Mouse (Mus musculus) limb, embryonic 11.5 days (tissue): ENCODE measurements around the gene Dicer1. TPM values are rescaled to one million over a fixed set of nuclear protein-coding genes. Genes with fewer than 3 reads are reported as not detected.

Source experiments
- ATAC-seq: fragments of 200-750 bp; cut with Nextera tagmentation; 2 replicates; pipeline ENCODE4 v1.8.0; 2017; ENCODE audit warnings: low read depth; ENCODE audit not compliant: insufficient number of reproducible peaks, low FRiP score, low TSS enrichment
- DNase-seq: peaks from one replicate; pipeline ENCODE4 v3.0.0-alpha.2; 2015; ENCODE audit warnings: low spot score
- H3K27ac ChIP-seq: fragments of 300-500 bp; sonication (generic); replicated peaks from 2 replicates; pipeline ENCODE4 v1.5.1; 2014; ENCODE audit warnings: low read depth, mild to moderate bottlenecking, low read length
- H3K27me3 ChIP-seq: fragments of 300-500 bp; sonication (generic); 2 replicates; pipeline ENCODE4 v1.6.1; 2014; ENCODE audit warnings: mild to moderate bottlenecking, low read length, mixed read lengths; ENCODE audit not compliant: control insufficient read depth, insufficient read depth
- H3K36me3 ChIP-seq: fragments of 300-500 bp; sonication (generic); 2 replicates; pipeline ENCODE4 v1.6.1; 2014; ENCODE audit warnings: mild to moderate bottlenecking, low read length, moderate library complexity, mixed read lengths; ENCODE audit not compliant: control insufficient read depth, insufficient read depth
- H3K4me1 ChIP-seq: fragments of 300-500 bp; sonication (generic); 2 replicates; pipeline ENCODE4 v1.6.1; 2014; ENCODE audit warnings: low read length, mixed read lengths; ENCODE audit not compliant: control insufficient read depth, insufficient read depth
- H3K4me2 ChIP-seq: fragments of 300-500 bp; sonication (generic); 2 replicates; pipeline ENCODE4 v1.6.1; 2014; ENCODE audit warnings: low read depth, mild to moderate bottlenecking, moderate library complexity; ENCODE audit not compliant: severe bottlenecking
- H3K4me3 ChIP-seq: fragments of 300-500 bp; sonication (generic); 2 replicates; pipeline ENCODE4 v1.5.1; 2014; ENCODE audit warnings: low read depth, low read length
- H3K9ac ChIP-seq: fragments of 300-500 bp; sonication (generic); 2 replicates; pipeline ENCODE4 v1.6.1; 2014; ENCODE audit warnings: mild to moderate bottlenecking, low read length
- H3K9me3 ChIP-seq: fragments of 300-500 bp; sonication (generic); 2 replicates; pipeline ENCODE4 v1.6.1; 2016; ENCODE audit warnings: low read length; ENCODE audit not compliant: control insufficient read depth
- WGBS: fragments of 180-500 bp; shearing (Covaris S2); extraction: QIAGEN DNeasy Blood & Tissue Kit; methylation state at CpG from one replicate; pipeline ENCODE4 v1.1.7; 2014; 5-methylcytosine and 5-hydroxymethylcytosine counted together
- polyA plus RNA-seq: library from polyadenylated mRNA; unstranded; fragments of >200 nt; fragmentation: Nextera tagmentation; extraction: Ambion mirVana; gene quantifications from 2 replicates; pipeline ENCODE4 v1.2.1, GENCODE M21; 2014

The Dicer1 gene
- polyA plus RNA-seq, 1 experiment from 2014 or later: 38.7 TPM

- peak; percentile 71 for DNase-seq
- H3K27me3 ChIP-seq: no peaks in the 10 kb centered on the region
- no peak overlapping the region for H3K9ac ChIP-seq
- peaks cover 25% of the 10 kb centered on the region for H3K4me1 ChIP-seq
- H3K36me3 ChIP-seq: no peaks in the 10 kb centered on the region
- 21% methylated on average over 26 of the region's 26 CpGs for WGBS
- peak; percentile 59 for ATAC-seq
- no peaks in the 10 kb centered on the region for H3K9me3 ChIP-seq
- H3K4me3 ChIP-seq: no peak overlapping the region
- H3K27ac ChIP-seq: no peak overlapping the region
- H3K4me2 ChIP-seq: peak overlapping the region; percentile 31; the same call in 1 of the 2 replicates
Observed at GRCm38 (mm10) chr12:104679121-104679818, 72.5 kb downstream of the Dicer1 start.

- DNase-seq: no peak
- H3K4me2 ChIP-seq: peak overlapping the region; percentile 31; the same call in 1 of the 2 replicates
- H3K4me1 ChIP-seq: peaks cover 25% of the 10 kb centered on the region
- no peaks in the 10 kb centered on the region for H3K27me3 ChIP-seq
- no peak overlapping the region for H3K9ac ChIP-seq
- H3K4me3 ChIP-seq: no peak overlapping the region
- H3K27ac ChIP-seq: no peak overlapping the region
- ATAC-seq: no peak
- H3K36me3 ChIP-seq: no peaks in the 10 kb centered on the region
- no peaks in the 10 kb centered on the region for H3K9me3 ChIP-seq
- 42% methylated on average over 9 of the region's 14 CpGs for WGBS
Observed at GRCm38 (mm10) chr12:104678462-104678861, 73.3 kb downstream of the Dicer1 start.

GRCm38 (mm10) chr12:104677371-104677924 is 74.3 kb downstream of the Dicer1 start:
- no peaks in the 10 kb centered on the region for H3K36me3 ChIP-seq
- DNase-seq: no peak
- peaks cover 25% of the 10 kb centered on the region for H3K4me1 ChIP-seq
- H3K4me3 ChIP-seq: no peak overlapping the region
- no peaks in the 10 kb centered on the region for H3K9me3 ChIP-seq
- no peak overlapping the region for H3K4me2 ChIP-seq
- H3K27me3 ChIP-seq: no peaks in the 10 kb centered on the region
- H3K27ac ChIP-seq: no peak overlapping the region
- H3K9ac ChIP-seq: no peak overlapping the region
- no peak for ATAC-seq
- WGBS: 88% methylated on average over 9 of the region's 9 CpGs

GRCm38 (mm10) chr12:104676535-104677370 is 75.0 kb downstream of the Dicer1 start:
- ATAC-seq (no peak), DNase-seq (no peak)
- 69% methylated on average over 13 of the region's 13 CpGs for WGBS
- H3K36me3 ChIP-seq: no peaks in the 10 kb centered on the region
- H3K4me2 ChIP-seq: no peak overlapping the region
- no peak overlapping the region for H3K9ac ChIP-seq
- H3K27me3 ChIP-seq: no peaks in the 10 kb centered on the region
- no peak overlapping the region for H3K4me3 ChIP-seq
- peaks cover 25% of the 10 kb centered on the region for H3K4me1 ChIP-seq
- H3K27ac ChIP-seq: no peak overlapping the region
- no peaks in the 10 kb centered on the region for H3K9me3 ChIP-seq

GRCm38 (mm10) chr12:104672976-104673375 is 78.8 kb downstream of the Dicer1 start:
- Histone ChIP-seq H3K4me1 (peaks cover 17% of the 10 kb centered on the region), H3K4me2 (no peak overlapping the region), H3K4me3 (no peak overlapping the region), H3K9me3 (no peaks in the 10 kb centered on the region), H3K36me3 (no peaks in the 10 kb centered on the region), H3K27ac (no peak overlapping the region), H3K27me3 (no peaks in the 10 kb centered on the region), H3K9ac (no peak overlapping the region)
- ATAC-seq (no peak), DNase-seq (no peak)
- 66% methylated on average over 5 of the region's 5 CpGs for WGBS

- DNase-seq (no peak), ATAC-seq (no peak)
- Histone ChIP-seq H3K27ac (no peak overlapping the region), H3K9me3 (no peaks in the 10 kb centered on the region), H3K36me3 (no peaks in the 10 kb centered on the region), H3K27me3 (no peaks in the 10 kb centered on the region), H3K9ac (no peak overlapping the region), H3K4me3 (no peak overlapping the region), H3K4me1 (peaks cover 17% of the 10 kb centered on the region), H3K4me2 (no peak overlapping the region)
- 73% methylated on average over 10 of the region's 10 CpGs for WGBS
Observed at GRCm38 (mm10) chr12:104672406-104672805, 79.3 kb downstream of the Dicer1 start.

GRCm38 (mm10) chr12:104667846-104668245 is 83.9 kb downstream of the Dicer1 start:
- ATAC-seq: no peak
- no peak overlapping the region for H3K4me3 ChIP-seq
- WGBS: 74% methylated on average over 7 of the region's 7 CpGs

GRCm38 (mm10) chr12:104665951-104666350 is 85.8 kb downstream of the Dicer1 start:
- H3K9me3 ChIP-seq: no peaks in the 10 kb centered on the region
- H3K4me3 ChIP-seq: no peak overlapping the region
- H3K27me3 ChIP-seq: no peaks in the 10 kb centered on the region
- H3K27ac ChIP-seq: no peak overlapping the region
- WGBS: 22% methylated on average over 6 of the region's 6 CpGs
- H3K4me2 ChIP-seq: no peak overlapping the region
- no peak overlapping the region for H3K9ac ChIP-seq
- peaks cover 10% of the 10 kb centered on the region for H3K4me1 ChIP-seq
- no peaks in the 10 kb centered on the region for H3K36me3 ChIP-seq
- DNase-seq (peak; percentile 43), ATAC-seq (peak; percentile 13)

More at GRCm38 (mm10) chr12:104667846-104668245, 83.9 kb downstream of the Dicer1 start:
- no peak overlapping the region for H3K9ac ChIP-seq
- H3K27me3 ChIP-seq: no peaks in the 10 kb centered on the region
- H3K27ac ChIP-seq: no peak overlapping the region
- H3K4me1 ChIP-seq: peaks cover 10% of the 10 kb centered on the region
- H3K36me3 ChIP-seq: no peaks in the 10 kb centered on the region
- no peak for DNase-seq
- H3K9me3 ChIP-seq: no peaks in the 10 kb centered on the region
- H3K4me2 ChIP-seq: no peak overlapping the region
